Mouse (Mus musculus) activated CD4-positive, CD25-positive, alpha-beta regulatory T cell, adult 4 months (primary cell): ENCODE data around the gene Ralgds. TPM values are rescaled to one million over a fixed set of nuclear protein-coding genes. Genes with fewer than 3 reads are reported as not detected.

Experiments
- ATAC-seq: one replicate; pipeline ENCODE4 v1.8.0; 2017
- polyA plus RNA-seq, 2 experiments: library from polyadenylated mRNA; unstranded; fragments of 100-300 nt; shearing (Covaris generic); gene quantifications; one replicate each; pipeline ENCODE4 v1.2.1; 2017

Gene Ralgds
- polyA plus RNA-seq, 2 experiments from 2014 or later: 7.4 to 8.3 TPM

- ATAC-seq: no peak
Measured at GRCm38 (mm10) chr2:28534436-28535262, 21.7 kb downstream of the Ralgds start.

- ATAC-seq: no peak
Measured at GRCm38 (mm10) chr2:28535263-28535540, 22.3 kb downstream of the Ralgds start.

- ATAC-seq: no peak
Measured at GRCm38 (mm10) chr2:28535650-28536049, 22.7 kb downstream of the Ralgds start.

- ATAC-seq: no peak
Measured at GRCm38 (mm10) chr2:28536166-28536565, 23.2 kb downstream of the Ralgds start.

GRCm38 (mm10) chr2:28536766-28537633 lies 24.1 kb downstream of the Ralgds start:
- ATAC-seq: no peak

GRCm38 (mm10) chr2:28537634-28537920 lies 24.7 kb downstream of the Ralgds start:
- ATAC-seq: no peak

- ATAC-seq: no peak
Measured at GRCm38 (mm10) chr2:28537995-28538816, 25.3 kb downstream of the Ralgds start.

- ATAC-seq: no peak
Measured at GRCm38 (mm10) chr2:28538817-28539128, 25.8 kb downstream of the Ralgds start.

- no peak for ATAC-seq
Measured at GRCm38 (mm10) chr2:28539206-28539605, 26.3 kb downstream of the Ralgds start.

GRCm38 (mm10) chr2:28539949-28540348 lies 27.0 kb downstream of the Ralgds start:
- ATAC-seq: peak; percentile 81

GRCm38 (mm10) chr2:28540587-28541227 lies 27.8 kb downstream of the Ralgds start:
- no peak for ATAC-seq

- no peak for ATAC-seq
Measured at GRCm38 (mm10) chr2:28543894-28544293, 31.0 kb downstream of the Ralgds start.

GRCm38 (mm10) chr2:28545976-28546375 lies 33.1 kb downstream of the Ralgds start:
- no peak for ATAC-seq

- ATAC-seq: no peak
Measured at GRCm38 (mm10) chr2:28546560-28546959, 33.6 kb downstream of the Ralgds start.

- ATAC-seq: peak; percentile 86
Measured at GRCm38 (mm10) chr2:28547237-28548172, 34.6 kb downstream of the Ralgds start.

GRCm38 (mm10) chr2:28549157-28549556 lies 36.2 kb downstream of the Ralgds start:
- ATAC-seq: no peak

GRCm38 (mm10) chr2:28552301-28552700 lies 39.4 kb downstream of the Ralgds start:
- no peak for ATAC-seq

- ATAC-seq: no peak
Measured at GRCm38 (mm10) chr2:28557452-28557851, 44.5 kb downstream of the Ralgds start.

- ATAC-seq: no peak
Measured at GRCm38 (mm10) chr2:28563303-28563702, 50.4 kb downstream of the Ralgds start, which contains the start of gene Cel. TSS of gene Cel (minus strand) at chr2:28563403.

GRCm38 (mm10) chr2:28563830-28564229 lies 50.9 kb downstream of the Ralgds start:
- no peak for ATAC-seq

GRCm38 (mm10) chr2:28564380-28564779 lies 51.5 kb downstream of the Ralgds start:
- no peak for ATAC-seq

- ATAC-seq: no peak
Measured at GRCm38 (mm10) chr2:28566545-28566944, 53.6 kb downstream of the Ralgds start.
